Mouse (Mus musculus): ENCODE data around the gene Zfp746. TPM values are rescaled to one million over a fixed set of nuclear protein-coding genes. Genes with fewer than 3 reads are reported as not detected.

Zfp746 gene
- polyA plus RNA-seq, 1 experiment from 2014 or later, result 19.1 TPM

- H3K4me1 ChIP-seq, result peaks cover 16% of the 10 kb centered on the region
- peaks cover 14% of the 10 kb centered on the region for H3K9me3 ChIP-seq (replicated peaks)
- H3K36me3 ChIP-seq, result peaks cover 80% of the 10 kb centered on the region
- H3K4me3 ChIP-seq, result 0 out of 2 replicates have a peak overlapping the region, but pooled peaks have one; percentile 0
- WGBS, result 82% methylated on average over 43 of the region's 43 CpGs
- no peak overlapping the region for H3K27ac ChIP-seq (replicated peaks)
- no peak for DNase-seq (ENCODE audit: low spot score)
- peaks cover 12% of the 10 kb centered on the region for H3K27me3 ChIP-seq (ENCODE audit: low read depth, poor library complexity, severe bottlenecking)
These were observed 61.9 kb downstream of the Zfp746 start for GRCm38 (mm10) chr6:48024330-48024993.

DNA sequence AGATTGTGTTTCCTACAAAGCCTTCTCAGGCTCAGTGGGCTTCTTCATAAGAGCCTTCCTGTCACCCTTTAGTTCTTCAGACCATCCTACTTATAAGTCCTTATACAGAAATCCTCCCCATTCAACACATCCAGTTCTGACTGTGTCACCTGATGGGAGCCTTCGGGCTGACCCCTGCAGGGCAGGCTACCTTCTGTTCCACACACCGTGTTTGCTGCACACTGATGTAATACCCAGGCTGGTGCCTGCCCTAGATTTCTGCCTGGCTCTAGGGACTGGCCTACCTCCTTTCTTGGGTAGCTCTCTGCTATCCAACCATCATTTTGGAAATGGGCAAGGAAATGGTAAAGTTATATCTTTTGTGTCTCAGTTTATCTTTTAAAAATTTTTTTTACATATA is 63.7 kb downstream of the Zfp746 start:
- peaks cover 66% of the 10 kb centered on the region for H3K36me3 ChIP-seq
- DNase-seq (ENCODE audit: low spot score), result no peak
- H3K9me3 ChIP-seq (replicated peaks), result peaks cover 14% of the 10 kb centered on the region
- H3K27me3 ChIP-seq (ENCODE audit: low read depth, poor library complexity, severe bottlenecking), result peaks cover 12% of the 10 kb centered on the region
- H3K4me1 ChIP-seq, result peaks cover 16% of the 10 kb centered on the region
- 90% methylated on average over 2 of the region's 2 CpGs for WGBS
- no peak overlapping the region for H3K4me3 ChIP-seq
- H3K27ac ChIP-seq (replicated peaks), result no peak overlapping the region

DNA sequence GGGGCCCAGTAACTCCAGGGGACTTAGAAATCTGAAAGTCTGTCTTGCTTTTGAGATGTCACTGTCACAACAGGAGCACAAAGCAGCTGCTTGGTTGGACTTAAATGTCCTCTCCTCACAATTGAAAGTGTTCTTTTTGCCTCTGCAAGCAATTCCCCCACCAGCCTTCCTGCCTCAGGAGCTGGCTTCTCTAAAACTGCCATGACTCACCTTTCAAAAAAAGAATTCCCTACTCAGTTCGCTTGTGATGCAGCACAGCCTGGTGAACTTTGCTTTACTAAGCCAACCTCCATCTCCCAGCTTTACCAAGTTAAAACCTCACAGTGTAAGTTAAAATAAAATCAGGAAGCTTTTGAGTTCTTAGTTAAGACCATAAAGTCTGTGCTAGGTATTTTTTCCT is 64.7 kb downstream of the Zfp746 start:
- no peak for DNase-seq (ENCODE audit: low spot score)
- WGBS, result 77% methylated on average over 1 of the region's 1 CpGs
- Histone ChIP-seq H3K4me3 (no peak overlapping the region), H3K9me3 (replicated peaks) (peaks cover 14% of the 10 kb centered on the region), H3K27me3 (ENCODE audit: low read depth, poor library complexity, severe bottlenecking) (peaks cover 12% of the 10 kb centered on the region), H3K36me3 (peaks cover 56% of the 10 kb centered on the region), H3K4me1 (peaks cover 16% of the 10 kb centered on the region), H3K27ac (replicated peaks) (no peak overlapping the region)

- WGBS, result 80% methylated on average over 2 of the region's 2 CpGs
- H3K4me1 ChIP-seq, result peaks cover 17% of the 10 kb centered on the region
- H3K4me3 ChIP-seq, result no peak overlapping the region
- H3K36me3 ChIP-seq, result peaks cover 39% of the 10 kb centered on the region
- no peaks in the 10 kb centered on the region for H3K27me3 ChIP-seq (ENCODE audit: low read depth, poor library complexity, severe bottlenecking)
- H3K27ac ChIP-seq (replicated peaks), result no peak overlapping the region
- peaks cover 8% of the 10 kb centered on the region for H3K9me3 ChIP-seq (replicated peaks)
- DNase-seq (ENCODE audit: low spot score), result peak; percentile 34
These were observed 66.4 kb downstream of the Zfp746 start for GRCm38 (mm10) chr6:48020006-48020405.

DNA sequence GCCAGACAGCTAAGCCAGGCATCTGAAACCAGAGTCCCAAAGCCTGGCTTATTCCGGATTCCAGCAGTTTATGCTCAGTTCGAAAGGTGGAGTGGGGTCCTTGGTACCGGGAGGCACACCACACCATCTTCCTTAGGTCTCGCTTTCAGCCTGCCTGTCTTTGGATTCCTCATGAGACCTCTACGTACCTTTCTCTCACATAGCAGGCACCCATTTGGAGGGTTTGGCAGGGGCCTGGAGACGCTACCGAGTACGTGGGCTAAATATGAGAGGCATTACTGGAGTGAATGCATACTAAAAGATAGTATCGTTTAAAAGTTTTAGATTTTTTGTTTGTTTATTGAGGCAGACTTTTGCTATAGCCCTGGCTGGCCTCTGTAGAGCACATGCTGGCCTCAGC is 69.6 kb downstream of the Zfp746 start:
- no peak for DNase-seq (ENCODE audit: low spot score)
- Histone ChIP-seq H3K27ac (replicated peaks) (no peak overlapping the region), H3K4me1 (peaks cover 17% of the 10 kb centered on the region), H3K27me3 (ENCODE audit: low read depth, poor library complexity, severe bottlenecking) (no peaks in the 10 kb centered on the region), H3K4me3 (no peak overlapping the region), H3K9me3 (replicated peaks) (no peaks in the 10 kb centered on the region), H3K36me3 (peaks cover 10% of the 10 kb centered on the region; the same call in 1 of the 2 replicates)
- 92% methylated on average over 9 of the region's 9 CpGs for WGBS

DNA sequence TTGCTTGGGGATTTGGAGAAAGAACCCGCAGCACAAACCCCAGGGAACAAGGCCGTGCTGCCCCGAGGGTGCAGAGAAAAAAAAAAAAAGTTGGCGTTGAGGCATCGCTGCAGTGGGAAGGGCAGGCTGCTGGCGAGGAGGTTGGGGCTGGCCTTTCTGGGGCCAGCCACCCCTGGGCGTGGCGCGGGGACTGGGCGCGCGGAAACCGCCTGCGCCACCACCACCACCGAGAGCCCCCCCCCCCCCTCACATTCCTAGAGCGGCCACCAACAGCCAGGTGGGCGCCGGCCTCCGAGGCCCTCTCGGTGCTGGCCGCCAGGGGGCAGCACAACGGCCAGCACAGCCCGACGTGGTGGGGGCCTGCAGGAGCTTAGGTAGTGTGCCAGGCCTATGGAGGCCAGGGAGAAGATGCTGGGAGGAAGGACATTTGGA is 70.3 kb downstream of the Zfp746 start:
- WGBS, result under 1% methylated on average over 24 of the region's 24 CpGs
- Histone ChIP-seq H3K27me3 (ENCODE audit: low read depth, poor library complexity, severe bottlenecking) (no peaks in the 10 kb centered on the region), H3K4me1 (peaks cover 17% of the 10 kb centered on the region), H3K36me3 (peaks cover 4% of the 10 kb centered on the region; the same call in 1 of the 2 replicates), H3K4me3 (peak overlapping the region; percentile 61), H3K27ac (replicated peaks) (peak overlapping the region; percentile 84), H3K9me3 (replicated peaks) (no peaks in the 10 kb centered on the region)
- peak; percentile 79 for DNase-seq (ENCODE audit: low spot score)

Small RNAs within 50 kb of the gene (microRNA-seq; reads per million reads assigned to microRNA genes)
- not detected for gene Gm24563

Other genes with a start within 250 kb of the Zfp746 start
- gene Zfp282, start 209.4 kb downstream of the Zfp746 start, polyA plus RNA-seq (2016; fragmentation: Nextera tagmentation; extraction: Ambion mirVana), result 16.3 and 19.4 TPM in 2 replicates
- 21.6 and 22.6 TPM in 2 replicates for gene Zfp212, start 166.1 kb downstream of the Zfp746 start, polyA plus RNA-seq (2016; fragmentation: Nextera tagmentation; extraction: Ambion mirVana)
- gene Zfp956, start 133.2 kb downstream of the Zfp746 start, polyA plus RNA-seq (2016; fragmentation: Nextera tagmentation; extraction: Ambion mirVana), result 6.8 and 7.5 TPM in 2 replicates
- 9.6 and 10.5 TPM in 2 replicates for gene Zfp777, start 37.7 kb downstream of the Zfp746 start, polyA plus RNA-seq (2016; fragmentation: Nextera tagmentation; extraction: Ambion mirVana)

All from midbrain, embryonic 10.5 days (tissue).